Mouse (Mus musculus): ENCODE measurements around the gene Bbc3. TPM values are rescaled to one million over a fixed set of nuclear protein-coding genes. Genes with fewer than 3 reads are reported as not detected.

Bbc3 gene
- total RNA-seq, 2 experiments from 2014 or later = 3.1 to 5.0 TPM

DNA sequence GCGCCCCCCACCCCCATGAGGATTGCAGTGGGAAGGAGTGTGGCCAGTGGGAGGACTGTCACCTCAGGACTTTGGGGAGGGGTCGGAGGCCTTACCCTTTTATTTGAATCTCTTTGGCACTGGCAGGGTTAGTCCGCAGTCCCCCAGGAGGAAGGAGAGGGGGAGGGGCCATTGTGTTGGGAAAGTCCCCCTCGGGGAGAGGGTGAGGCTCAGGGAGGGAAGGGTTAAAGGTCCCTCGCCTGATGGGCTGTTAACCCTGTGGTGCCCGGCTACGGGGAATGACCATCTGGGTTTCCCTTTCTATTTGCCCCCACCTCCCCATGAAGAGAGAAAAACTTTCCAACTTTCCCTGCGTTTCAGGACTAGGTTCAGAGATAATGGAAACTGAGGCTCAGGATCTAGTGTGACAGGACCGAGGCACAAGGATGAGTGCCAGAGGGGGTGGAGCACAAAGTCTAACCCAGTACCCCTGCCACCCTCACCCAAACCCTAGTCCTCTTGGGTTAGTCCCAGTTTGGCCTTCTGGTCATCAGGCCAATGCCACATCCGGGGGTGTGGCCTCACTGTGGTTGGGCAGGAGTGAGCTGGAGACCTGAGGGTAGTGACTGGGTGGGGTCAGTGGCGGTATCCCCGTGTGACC is 4.6 kb downstream of the Bbc3 start:
- DNase-seq = peak; percentile 77 to 80
- intact Hi-C loops (cut with DNase I) = loop anchor here (1.0 kb wide), 1 partner anchor 88 kb away; the partner anchor contains the start of gene Zc3h4

DNA sequence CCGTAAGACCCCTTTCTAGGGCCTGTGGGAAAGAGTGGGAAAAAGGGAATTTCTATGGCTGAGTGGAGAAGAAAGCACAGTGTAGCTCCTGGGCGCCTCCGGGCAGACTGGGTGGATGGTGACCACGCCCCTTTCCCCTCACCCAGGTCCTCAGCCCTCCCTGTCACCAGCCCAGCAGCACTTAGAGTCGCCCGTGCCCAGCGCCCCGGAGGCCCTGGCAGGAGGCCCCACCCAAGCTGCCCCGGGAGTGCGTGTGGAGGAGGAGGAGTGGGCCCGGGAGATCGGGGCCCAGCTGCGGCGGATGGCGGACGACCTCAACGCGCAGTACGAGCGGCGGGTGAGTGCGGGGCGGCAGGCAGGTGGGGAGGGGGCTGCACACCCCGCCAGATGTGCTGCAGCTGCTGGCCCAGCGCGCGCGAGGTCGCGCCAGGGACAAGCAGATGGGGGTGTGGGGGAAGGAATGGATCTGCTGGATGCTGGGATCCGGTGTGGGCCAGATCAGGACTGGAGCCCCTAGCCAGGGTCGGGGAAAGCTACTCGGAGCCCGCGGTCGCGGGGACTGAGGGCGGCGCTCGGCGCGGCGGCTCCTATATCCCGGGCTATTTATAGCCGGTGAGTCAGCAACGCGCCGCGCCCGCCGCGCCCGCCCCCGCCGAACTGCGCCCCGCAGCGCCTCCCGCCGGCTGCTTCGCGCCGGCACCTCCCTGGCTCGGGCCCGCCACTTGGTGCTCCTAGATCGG is 5.5 kb downstream of the Bbc3 start:
- peak; percentile 91 for DNase-seq
- intact Hi-C loops (cut with DNase I) = loop anchor here (1.0 kb wide), 2 partner anchors 19 to 87 kb away; partner anchors contain the start of gene Zc3h4

DNA sequence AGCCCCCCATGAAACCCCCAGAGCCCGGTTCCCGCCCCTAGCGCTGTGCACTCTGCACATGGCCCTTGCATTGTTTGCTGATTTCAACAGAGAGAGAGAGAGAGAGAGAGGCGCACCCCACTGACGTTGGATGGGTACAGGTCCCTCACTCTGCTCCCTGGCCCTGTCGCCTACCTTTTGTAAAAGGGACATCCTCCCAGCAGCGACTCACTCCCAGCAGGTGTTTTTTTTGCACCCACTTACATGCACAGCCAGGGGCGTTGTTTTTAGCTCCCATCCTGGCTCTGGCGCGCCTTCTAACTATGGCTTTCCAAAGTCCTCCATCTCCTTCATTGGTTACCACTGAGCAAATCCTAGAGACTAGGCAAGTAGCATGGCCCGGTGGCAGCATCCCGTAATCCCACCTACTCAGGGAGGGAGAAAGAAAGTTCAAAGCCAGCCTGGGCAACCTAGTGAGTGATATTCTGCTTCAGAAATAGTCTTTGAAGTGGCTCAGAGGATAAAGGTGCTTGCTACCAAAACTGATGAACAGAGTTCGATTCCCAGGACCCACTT is 6.1 kb downstream of the Bbc3 start:
- intact Hi-C loops (cut with DNase I) = loop anchor here (1.0 kb wide), 1 partner anchor 20 kb away; no protein-coding TSS in a partner anchor
- DNase-seq = no peak

DNA sequence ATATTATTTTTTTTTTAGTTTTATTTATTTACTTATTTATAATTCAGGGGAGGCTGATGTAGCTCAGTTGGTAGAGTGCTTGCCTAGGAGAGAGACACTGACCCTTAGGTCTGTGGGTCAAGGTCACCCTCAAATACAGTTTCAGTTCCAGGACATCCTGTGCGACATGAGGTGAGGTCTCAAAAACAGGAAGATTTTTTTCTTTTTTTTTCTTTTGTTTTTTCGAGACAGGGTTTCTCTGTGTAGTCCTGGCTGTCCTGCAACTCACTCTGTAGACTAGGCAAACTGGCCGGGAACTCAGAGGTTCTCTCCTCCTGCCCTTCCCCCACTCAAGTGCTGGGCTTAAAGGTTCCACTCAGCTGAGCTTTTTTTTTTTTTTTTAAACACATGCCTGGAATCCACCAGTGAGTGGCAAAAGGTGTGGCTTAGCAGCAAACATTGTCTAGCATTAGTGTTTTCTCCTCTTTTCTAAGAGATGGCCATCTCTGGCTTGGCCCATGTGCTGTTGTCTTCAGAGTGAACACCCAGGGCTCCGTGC is 7.1 kb downstream of the Bbc3 start:
- intact Hi-C loops (cut with DNase I) = no loop called here

DNA sequence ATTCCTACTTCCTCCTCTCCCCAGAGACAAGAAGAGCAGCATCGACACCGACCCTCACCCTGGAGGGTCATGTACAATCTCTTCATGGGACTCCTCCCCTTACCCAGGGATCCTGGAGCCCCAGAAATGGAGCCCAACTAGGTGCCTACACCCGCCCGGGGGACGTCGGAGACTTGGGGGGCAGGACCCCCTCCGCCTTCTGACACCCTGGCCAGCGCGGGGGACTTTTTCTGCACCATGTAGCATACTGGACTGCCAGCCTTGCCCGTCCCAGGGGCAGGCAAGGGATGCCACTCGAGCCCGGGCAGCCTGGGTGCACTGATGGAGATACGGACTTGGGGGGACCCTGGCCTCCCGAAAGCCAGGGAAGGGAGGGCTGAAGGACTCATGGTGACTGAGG is 8.9 kb downstream of the Bbc3 start:
- intact Hi-C loops (cut with DNase I) = no loop called here
- DNase-seq = no peak

More for the DNA sequence above, 7.1 kb downstream of the Bbc3 start:
- no peak for DNase-seq

DNA sequence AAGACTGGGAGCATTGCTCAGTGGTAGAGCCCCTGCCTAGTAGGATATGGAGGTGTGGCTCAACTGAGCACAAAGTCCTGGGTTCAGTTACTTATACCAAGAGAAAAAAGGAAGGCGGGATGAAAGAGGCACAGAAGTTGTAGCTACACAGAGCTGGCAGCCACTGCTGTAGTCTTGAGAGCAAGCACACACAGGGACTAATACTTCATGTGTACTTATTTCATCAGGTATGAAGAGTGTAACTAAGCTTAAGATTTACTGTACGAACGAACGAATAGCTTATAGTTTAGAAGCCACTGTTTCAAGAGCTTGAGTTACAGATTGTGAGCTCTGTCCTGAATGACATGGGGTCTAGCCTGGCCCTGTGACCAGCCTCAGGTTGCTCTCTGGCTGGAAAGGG is 11.0 kb downstream of the Bbc3 start:
- intact Hi-C loops (cut with DNase I) = no loop called here
- no peak for DNase-seq

- intact Hi-C loops (cut with DNase I) = no loop called here
- no peak for DNase-seq
Observed at GRCm38 (mm10) chr7:16320479-16320878, 12.3 kb downstream of the Bbc3 start.

- no peak for DNase-seq
- intact Hi-C loops (cut with DNase I) = no loop called here
Observed at GRCm38 (mm10) chr7:16324661-16325060, 16.5 kb downstream of the Bbc3 start.

GRCm38 (mm10) chr7:16325920-16326606 is 17.9 kb downstream of the Bbc3 start:
- peak; percentile 68 to 72 for DNase-seq
- intact Hi-C loops (cut with DNase I) = loop anchor here (1.0 kb wide), 1 partner anchor 32 kb away; no protein-coding TSS in a partner anchor

GRCm38 (mm10) chr7:16326607-16326971 is 18.4 kb downstream of the Bbc3 start:
- intact Hi-C loops (cut with DNase I) = loop anchor here (1.0 kb wide), 1 partner anchor 32 kb away; no protein-coding TSS in a partner anchor
- no peak for DNase-seq

DNA sequence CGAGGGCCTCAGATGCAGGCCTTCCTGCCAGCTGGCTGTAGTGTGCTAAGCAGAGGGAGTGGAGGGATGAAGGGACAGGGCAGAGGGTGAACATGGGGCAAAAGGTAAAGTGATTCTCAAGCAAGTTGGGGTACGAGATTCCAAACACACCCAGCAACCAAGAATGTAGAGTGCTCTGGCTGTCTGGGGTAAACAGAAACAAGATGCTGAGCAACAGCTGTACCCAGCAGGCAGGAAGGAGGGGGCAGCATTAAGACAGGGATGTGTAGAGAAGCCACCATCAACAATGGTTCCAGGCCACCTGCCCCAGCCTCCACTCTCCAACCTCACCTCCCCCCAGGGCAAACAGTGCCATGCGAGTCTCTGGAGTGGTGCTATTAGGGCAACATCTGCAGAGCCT is 21.0 kb downstream of the Bbc3 start:
- intact Hi-C loops (cut with DNase I) = loop anchor here (2.0 kb wide), 1 partner anchor 38 kb away; no protein-coding TSS in a partner anchor

GRCm38 (mm10) chr7:16337733-16338132 is 29.5 kb downstream of the Bbc3 start:
- intact Hi-C loops (cut with DNase I) = no loop called here
- DNase-seq = no peak

More for the DNA sequence above, 21.0 kb downstream of the Bbc3 start:
- no peak for DNase-seq

- intact Hi-C loops (cut with DNase I) = no loop called here
- DNase-seq = no peak
Observed at GRCm38 (mm10) chr7:16344598-16344997, 36.4 kb downstream of the Bbc3 start.

DNA sequence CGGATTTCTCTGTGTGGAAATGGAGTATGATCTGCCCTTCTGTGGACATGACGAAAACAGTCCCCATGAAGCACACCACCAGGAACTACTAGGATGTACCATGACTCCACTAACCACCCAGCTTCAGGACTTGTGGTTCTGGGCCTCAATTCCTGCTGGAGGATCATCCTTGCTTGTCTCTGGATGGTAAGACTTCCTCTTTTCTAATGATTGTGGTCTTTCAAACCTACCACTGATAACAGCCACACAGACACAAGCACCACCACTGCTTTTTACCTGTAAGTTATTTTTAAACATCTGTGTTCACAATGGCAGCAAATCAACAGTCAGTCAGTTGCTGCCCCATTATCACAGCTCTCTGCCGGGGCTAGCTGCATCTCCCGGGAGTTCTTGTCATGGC is 37.1 kb downstream of the Bbc3 start:
- DNase-seq = no peak
- intact Hi-C loops (cut with DNase I) = no loop called here

GRCm38 (mm10) chr7:16349999-16350398 is 41.8 kb downstream of the Bbc3 start:
- intact Hi-C loops (cut with DNase I) = no loop called here
- DNase-seq = no peak

DNA sequence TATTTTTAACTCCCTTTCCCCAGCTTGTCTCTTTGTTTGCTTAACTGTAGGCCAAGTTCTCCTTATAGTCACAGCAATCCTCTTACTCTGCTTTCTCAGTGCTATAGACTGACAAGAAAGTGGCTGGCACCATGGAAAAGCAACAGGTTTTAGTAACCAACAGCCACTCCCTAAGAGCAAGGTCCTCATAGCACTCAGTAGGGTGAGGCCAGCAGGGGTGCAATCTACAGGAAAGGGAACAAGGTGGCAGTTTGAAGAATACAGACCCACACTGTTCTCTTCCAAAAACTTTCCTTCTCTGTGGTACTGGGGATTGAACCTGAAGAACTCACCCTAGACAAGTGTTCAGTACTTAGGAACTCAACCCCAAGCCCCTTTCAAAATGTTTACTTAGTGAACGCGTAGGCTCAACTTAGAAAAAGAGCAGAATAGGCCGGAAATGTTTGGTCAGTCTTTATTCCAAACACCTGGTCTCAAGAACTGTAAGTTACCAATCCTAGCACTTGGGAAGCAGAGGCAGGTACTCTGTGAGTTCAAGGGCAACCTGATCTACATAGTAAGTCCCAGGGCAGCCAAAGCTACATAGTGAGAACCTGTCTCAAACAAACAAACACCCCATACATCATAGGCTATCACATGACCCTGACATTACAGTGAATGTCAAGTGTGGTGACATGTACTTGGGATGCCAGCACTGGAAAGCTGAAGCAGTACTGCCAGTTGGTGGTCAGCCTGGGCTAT is 47.8 kb downstream of the Bbc3 start:
- intact Hi-C loops (cut with DNase I) = no loop called here
- no peak for DNase-seq

DNA sequence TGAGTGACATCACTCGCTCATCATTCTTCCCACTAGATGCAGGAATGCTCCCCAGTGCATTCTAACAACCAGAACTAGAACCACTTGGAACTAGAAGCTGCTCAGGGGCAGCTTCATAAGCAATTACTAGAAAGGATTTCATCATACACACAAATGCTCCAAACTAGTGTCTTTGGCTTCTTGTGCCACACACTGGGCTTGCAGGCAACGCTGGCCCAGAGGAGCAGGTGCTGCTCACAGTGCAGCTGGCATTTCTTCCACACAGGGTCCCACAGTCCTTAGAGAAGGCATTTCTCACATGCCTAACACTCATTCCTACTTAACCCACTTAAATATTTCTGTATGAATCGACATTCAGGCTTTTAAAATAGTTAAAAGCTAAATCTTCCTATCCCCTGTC is 49.4 kb downstream of the Bbc3 start:
- intact Hi-C loops (cut with DNase I) = no loop called here

GRCm38 (mm10) chr7:16364319-16364718 is 56.1 kb downstream of the Bbc3 start:
- intact Hi-C loops (cut with DNase I) = no loop called here
- DNase-seq = no peak

More for the DNA sequence above, 49.4 kb downstream of the Bbc3 start:
- DNase-seq = no peak

DNA sequence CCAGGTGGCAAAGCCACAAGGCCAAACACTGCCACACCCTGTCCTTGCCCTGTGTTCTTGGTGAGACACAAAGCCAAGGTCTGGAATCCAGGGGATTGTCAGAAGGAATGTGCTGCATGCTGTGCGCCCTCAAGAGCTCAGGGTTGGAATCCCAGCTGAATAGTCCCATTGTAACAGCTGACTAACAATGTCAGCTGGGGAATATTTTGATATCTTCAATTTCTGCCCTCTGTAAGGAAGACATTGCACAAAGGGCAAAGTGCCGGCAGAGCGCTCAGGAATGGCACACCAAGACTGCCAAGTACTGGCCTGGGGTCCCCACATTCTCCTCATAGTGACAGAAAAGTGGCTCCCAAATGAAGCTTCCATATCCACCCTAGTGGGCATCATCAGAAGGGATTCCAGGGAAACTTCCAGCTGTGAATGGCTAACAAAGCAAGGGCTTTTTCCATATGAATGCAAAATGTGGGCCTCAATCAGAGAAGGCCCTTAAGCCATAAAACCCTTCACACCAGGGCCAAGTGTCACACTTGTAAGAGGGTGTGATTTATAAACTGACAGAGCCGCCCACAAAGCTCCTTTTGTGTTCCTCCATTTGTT is 56.8 kb downstream of the Bbc3 start:
- no peak for DNase-seq
- intact Hi-C loops (cut with DNase I) = no loop called here
